Mouse (Mus musculus): ENCODE results near the gene Cbln1. TPM values are rescaled to one million over a fixed set of nuclear protein-coding genes. Genes with fewer than 3 reads are reported as not detected.

Gene Cbln1
- polyA plus RNA-seq, 1 experiment from 2014 or later: 5.9 TPM

DNA sequence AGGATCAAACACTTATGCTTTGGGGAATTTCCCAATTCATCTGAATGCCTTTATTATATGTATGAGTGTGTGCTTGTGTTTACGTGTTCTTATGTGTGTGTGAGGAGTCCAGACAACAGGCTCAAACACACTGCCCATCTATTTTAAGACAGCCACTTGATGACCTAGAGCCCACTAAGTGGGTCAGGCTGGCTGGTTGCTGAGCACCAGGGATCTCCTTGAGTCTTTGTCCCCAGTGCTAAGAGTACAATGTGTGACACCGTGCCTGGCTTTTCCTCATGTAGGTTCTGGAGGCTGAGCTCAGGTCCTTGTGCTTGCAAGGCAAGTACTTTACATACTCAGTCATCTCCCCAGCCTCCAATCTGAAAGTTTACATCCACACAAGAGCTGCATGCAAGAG lies 20.7 kb downstream of the Cbln1 start:
- ATAC-seq (ENCODE audit: insufficient number of reproducible peaks, low FRiP score, low TSS enrichment, low read depth) (no peak), DNase-seq (ENCODE audit: low spot score) (no peak)
- H3K9me3 ChIP-seq (ENCODE audit: control insufficient read depth, low read length): no peaks in the 10 kb centered on the region
- WGBS: 90% methylated on average over 2 of the region's 2 CpGs
- H3K4me1 ChIP-seq (ENCODE audit: control insufficient read depth, insufficient read depth, low read length): no peaks in the 10 kb centered on the region
- no peak overlapping the region for H3K9ac ChIP-seq (ENCODE audit: low read length)
- no peak overlapping the region for H3K27ac ChIP-seq (replicated peaks; ENCODE audit: low read depth, low read length)
- no peak overlapping the region for H3K4me2 ChIP-seq (ENCODE audit: low read depth, severe bottlenecking)
- no peak overlapping the region for H3K4me3 ChIP-seq (ENCODE audit: low read depth, low read length)
- H3K36me3 ChIP-seq (ENCODE audit: control insufficient read depth, insufficient read depth, low read length): no peaks in the 10 kb centered on the region
- H3K27me3 ChIP-seq (ENCODE audit: control insufficient read depth, insufficient read depth, low read length): no peaks in the 10 kb centered on the region

DNA sequence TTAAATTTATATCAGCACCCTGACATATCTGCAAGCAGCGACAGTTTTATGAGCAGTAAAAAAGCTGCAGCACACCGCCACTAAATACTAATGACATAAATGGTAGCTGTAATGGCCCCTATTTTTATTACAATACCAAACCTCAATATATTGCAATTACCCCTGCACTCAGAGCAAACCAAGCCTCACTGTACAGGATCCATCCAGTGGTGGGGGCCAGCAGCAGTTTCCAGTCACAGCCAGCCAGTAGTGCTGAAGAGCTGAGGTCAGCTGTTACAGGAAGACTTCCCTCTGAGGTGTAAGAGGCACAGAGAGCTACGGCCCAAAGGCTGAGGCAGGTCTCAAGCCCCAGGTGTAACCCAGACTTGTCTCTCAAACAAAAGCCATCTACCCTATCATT lies 37.8 kb downstream of the Cbln1 start:
- H3K9me3 ChIP-seq (ENCODE audit: control insufficient read depth, low read length): no peaks in the 10 kb centered on the region
- DNase-seq (ENCODE audit: low spot score) (peak; percentile 28), ATAC-seq (ENCODE audit: insufficient number of reproducible peaks, low FRiP score, low TSS enrichment, low read depth) (0 out of 2 replicates have a peak, but pooled peaks have one; percentile 31)
- H3K4me2 ChIP-seq (ENCODE audit: low read depth, severe bottlenecking): no peak overlapping the region
- 28% methylated on average over 3 of the region's 3 CpGs for WGBS
- no peaks in the 10 kb centered on the region for H3K36me3 ChIP-seq (ENCODE audit: control insufficient read depth, insufficient read depth, low read length)
- H3K4me3 ChIP-seq (ENCODE audit: low read depth, low read length): no peak overlapping the region
- H3K4me1 ChIP-seq (ENCODE audit: control insufficient read depth, insufficient read depth, low read length): peaks cover 2% of the 10 kb centered on the region; the same call in 1 of the 2 replicates
- no peak overlapping the region for H3K27ac ChIP-seq (replicated peaks; ENCODE audit: low read depth, low read length)
- H3K9ac ChIP-seq (ENCODE audit: low read length): no peak overlapping the region
- H3K27me3 ChIP-seq (ENCODE audit: control insufficient read depth, insufficient read depth, low read length): no peaks in the 10 kb centered on the region

DNA sequence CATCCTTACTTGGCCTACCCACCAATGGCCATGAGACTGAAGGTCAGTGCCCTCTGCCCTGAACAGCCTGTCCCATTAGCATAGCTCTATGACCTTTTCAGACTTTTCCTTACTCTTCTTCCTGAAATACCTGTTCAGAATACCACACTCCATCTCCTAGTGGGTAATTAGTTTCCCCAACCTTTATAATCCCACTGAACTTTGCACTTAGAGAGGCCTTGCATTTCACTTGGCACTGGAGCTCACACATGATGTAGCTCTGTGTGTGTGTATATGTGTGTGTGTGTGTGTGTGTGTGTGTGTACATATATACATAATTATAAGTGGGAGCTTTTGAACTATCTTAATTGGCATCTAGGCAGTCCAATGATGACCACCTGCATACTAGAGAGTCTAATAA lies 45.2 kb downstream of the Cbln1 start:
- Histone ChIP-seq H3K9me3 (ENCODE audit: control insufficient read depth, low read length) (no peaks in the 10 kb centered on the region), H3K27ac (replicated peaks; ENCODE audit: low read depth, low read length) (no peak overlapping the region), H3K9ac (ENCODE audit: low read length) (no peak overlapping the region), H3K36me3 (ENCODE audit: control insufficient read depth, insufficient read depth, low read length) (no peaks in the 10 kb centered on the region), H3K4me2 (ENCODE audit: low read depth, severe bottlenecking) (no peak overlapping the region), H3K4me1 (ENCODE audit: control insufficient read depth, insufficient read depth, low read length) (no peaks in the 10 kb centered on the region), H3K4me3 (ENCODE audit: low read depth, low read length) (no peak overlapping the region), H3K27me3 (ENCODE audit: control insufficient read depth, insufficient read depth, low read length) (no peaks in the 10 kb centered on the region)
- ATAC-seq (ENCODE audit: insufficient number of reproducible peaks, low FRiP score, low TSS enrichment, low read depth) (no peak), DNase-seq (ENCODE audit: low spot score) (no peak)

DNA sequence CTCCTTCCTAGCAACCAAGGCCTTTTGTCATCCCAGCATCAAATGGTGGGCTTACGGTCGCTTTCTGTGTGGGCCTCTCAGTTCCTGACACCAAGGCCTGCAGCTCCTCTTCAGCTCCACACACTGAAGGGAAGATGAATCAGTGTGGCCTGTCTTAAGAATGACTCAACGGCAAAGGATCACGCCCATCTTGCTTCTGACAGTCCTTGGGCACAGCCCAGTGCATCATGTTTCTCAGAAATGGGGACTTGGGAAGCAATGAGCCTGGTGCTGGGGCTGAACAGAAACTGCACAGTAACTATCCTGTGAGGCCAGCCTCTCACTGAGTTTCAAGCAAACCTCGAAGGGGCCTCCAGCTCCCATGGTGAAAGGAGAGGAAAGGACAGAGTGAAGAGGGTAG lies 47.7 kb downstream of the Cbln1 start:
- Histone ChIP-seq H3K9me3 (ENCODE audit: control insufficient read depth, low read length) (no peaks in the 10 kb centered on the region), H3K27ac (replicated peaks; ENCODE audit: low read depth, low read length) (no peak overlapping the region), H3K9ac (ENCODE audit: low read length) (no peak overlapping the region), H3K4me2 (ENCODE audit: low read depth, severe bottlenecking) (no peak overlapping the region), H3K36me3 (ENCODE audit: control insufficient read depth, insufficient read depth, low read length) (no peaks in the 10 kb centered on the region), H3K4me1 (ENCODE audit: control insufficient read depth, insufficient read depth, low read length) (0 out of 2 replicates have a peak, but pooled peaks cover 5% of the 10 kb centered on the region), H3K4me3 (ENCODE audit: low read depth, low read length) (no peak overlapping the region), H3K27me3 (ENCODE audit: control insufficient read depth, insufficient read depth, low read length) (no peaks in the 10 kb centered on the region)
- WGBS: 85% methylated on average over 5 of the region's 5 CpGs
- ATAC-seq (ENCODE audit: insufficient number of reproducible peaks, low FRiP score, low TSS enrichment, low read depth): no peak
- DNase-seq (ENCODE audit: low spot score): no peak

DNA sequence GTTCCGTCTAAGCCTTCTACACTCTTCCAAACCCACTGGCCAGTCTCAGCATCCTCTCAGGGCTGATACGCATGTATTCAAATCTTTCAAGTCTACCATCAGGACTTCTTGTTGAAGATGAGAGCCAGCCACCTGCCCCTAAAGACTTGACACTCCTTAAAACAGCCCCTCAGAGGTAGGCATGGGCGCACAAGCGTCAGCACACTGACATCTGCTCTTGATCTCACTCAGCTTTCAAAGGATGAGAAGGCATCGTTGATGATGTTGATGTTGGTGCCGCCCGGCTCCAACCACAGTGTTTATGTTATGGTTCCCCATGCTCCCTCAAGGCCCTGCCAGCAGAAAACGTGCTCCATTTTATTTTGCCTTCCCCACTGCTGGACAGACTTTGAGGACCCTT lies 50.7 kb downstream of the Cbln1 start:
- Histone ChIP-seq H3K36me3 (ENCODE audit: control insufficient read depth, insufficient read depth, low read length) (no peaks in the 10 kb centered on the region), H3K4me1 (ENCODE audit: control insufficient read depth, insufficient read depth, low read length) (0 out of 2 replicates have a peak, but pooled peaks cover 5% of the 10 kb centered on the region), H3K4me2 (ENCODE audit: low read depth, severe bottlenecking) (no peak overlapping the region), H3K4me3 (ENCODE audit: low read depth, low read length) (no peak overlapping the region), H3K9ac (ENCODE audit: low read length) (no peak overlapping the region), H3K9me3 (ENCODE audit: control insufficient read depth, low read length) (no peaks in the 10 kb centered on the region), H3K27me3 (ENCODE audit: control insufficient read depth, insufficient read depth, low read length) (no peaks in the 10 kb centered on the region), H3K27ac (replicated peaks; ENCODE audit: low read depth, low read length) (no peak overlapping the region)
- 61% methylated on average over 8 of the region's 8 CpGs for WGBS
- DNase-seq (ENCODE audit: low spot score): no peak
- no peak for ATAC-seq (ENCODE audit: insufficient number of reproducible peaks, low FRiP score, low TSS enrichment, low read depth)

Other genes starting within 250 kb of the Cbln1 start
- not detected in 2 replicates for gene 4933402J07Rik, start 91.2 kb upstream of the Cbln1 start, polyA plus RNA-seq (2014; fragmentation: Nextera tagmentation; extraction: Ambion mirVana)

Data from limb, embryonic 11.5 days (tissue).